Mouse (Mus musculus) intestine, embryonic 16.5 days (tissue): Measurements from ENCODE around the gene Dync2li1. TPM values are rescaled to one million over a fixed set of nuclear protein-coding genes. Genes with fewer than 3 reads are reported as not detected.

Experiments
- ATAC-seq: fragments of 200-750 bp; cut with Nextera tagmentation; 2 replicates; pipeline ENCODE4 v1.8.0; 2017; ENCODE audit warnings: moderate TSS enrichment, moderate library complexity
- H3K27ac ChIP-seq: fragments of 300-500 bp; sonication (generic); 2 replicates; pipeline ENCODE4 v1.5.1; 2014; ENCODE audit warnings: mild to moderate bottlenecking, low read length
- H3K27me3 ChIP-seq: fragments of 300-500 bp; sonication (generic); replicated peaks from 2 replicates; pipeline ENCODE4 v1.6.1; 2014; ENCODE audit warnings: low read length, control low read depth, mixed read lengths; ENCODE audit not compliant: control insufficient read depth, insufficient read depth
- H3K36me3 ChIP-seq: fragments of 300-500 bp; sonication (generic); 2 replicates; pipeline ENCODE4 v1.6.1; 2014; ENCODE audit warnings: low read length, control low read depth; ENCODE audit not compliant: control insufficient read depth, insufficient read depth
- H3K4me1 ChIP-seq: fragments of 300-500 bp; sonication (generic); 2 replicates; pipeline ENCODE4 v1.6.1; 2014; ENCODE audit warnings: low read length, control low read depth, mixed read lengths; ENCODE audit not compliant: control insufficient read depth, insufficient read depth
- H3K4me2 ChIP-seq: fragments of 300-500 bp; sonication (generic); 2 replicates; pipeline ENCODE4 v1.6.1; 2014; ENCODE audit warnings: low read depth, low read length, control low read depth
- H3K4me3 ChIP-seq: fragments of 300-500 bp; sonication (generic); 2 replicates; pipeline ENCODE4 v1.5.1; 2014; ENCODE audit warnings: mild to moderate bottlenecking, low read length
- H3K9ac ChIP-seq: fragments of 300-500 bp; sonication (generic); 2 replicates; pipeline ENCODE4 v1.6.1; 2014; ENCODE audit warnings: low read depth, low read length
- H3K9me3 ChIP-seq: fragments of 300-500 bp; sonication (generic); 2 replicates; pipeline ENCODE4 v1.6.1; 2016; ENCODE audit warnings: low read length, control low read depth; ENCODE audit not compliant: control insufficient read depth
- WGBS: fragments of 180-500 bp; shearing (Covaris S2); extraction: QIAGEN DNeasy Blood & Tissue Kit; methylation state at CpG from one replicate; pipeline ENCODE4 v1.1.7; 2014; 5-methylcytosine and 5-hydroxymethylcytosine counted together
- polyA plus RNA-seq: library from polyadenylated mRNA; unstranded; fragments of >200 nt; fragmentation: Nextera tagmentation; extraction: Ambion mirVana; gene quantifications from 2 replicates; pipeline ENCODE4 v1.2.1, GENCODE M21; 2015

The Dync2li1 gene
- polyA plus RNA-seq, 1 experiment from 2014 or later: 20.1 TPM

- H3K36me3 ChIP-seq: no peaks in the 10 kb centered on the region
- no peak overlapping the region for H3K4me3 ChIP-seq
- peak overlapping the region; percentile 61; the same call in 1 of the 2 replicates for H3K27ac ChIP-seq
- WGBS: 45% methylated on average over 10 of the region's 10 CpGs
- no peak overlapping the region for H3K9ac ChIP-seq
- no peaks in the 10 kb centered on the region for H3K27me3 ChIP-seq
- H3K4me1 ChIP-seq: peaks cover 20% of the 10 kb centered on the region
- no peak overlapping the region for H3K4me2 ChIP-seq
- ATAC-seq: 0 out of 2 replicates have a peak, but pooled peaks have one; percentile 13
- H3K9me3 ChIP-seq: no peaks in the 10 kb centered on the region
These were observed 38.8 kb downstream of the Dync2li1 start for GRCm38 (mm10) chr17:84665053-84665452.

GRCm38 (mm10) chr17:84665691-84666090 lies 39.4 kb downstream of the Dync2li1 start:
- H3K36me3 ChIP-seq: no peaks in the 10 kb centered on the region
- peak overlapping the region; percentile 78 for H3K27ac ChIP-seq
- ATAC-seq: peak; percentile 87

GRCm38 (mm10) chr17:84667848-84668247 lies 41.6 kb downstream of the Dync2li1 start:
- ATAC-seq: no peak
- no peak overlapping the region for H3K27ac ChIP-seq
- WGBS: 80% methylated on average over 3 of the region's 3 CpGs
- H3K9ac ChIP-seq: no peak overlapping the region
- H3K4me2 ChIP-seq: no peak overlapping the region
- H3K4me3 ChIP-seq: no peak overlapping the region
- H3K36me3 ChIP-seq: no peaks in the 10 kb centered on the region
- H3K9me3 ChIP-seq: no peaks in the 10 kb centered on the region
- peaks cover 21% of the 10 kb centered on the region for H3K4me1 ChIP-seq
- H3K27me3 ChIP-seq: no peaks in the 10 kb centered on the region

More at GRCm38 (mm10) chr17:84665691-84666090, 39.4 kb downstream of the Dync2li1 start:
- Histone ChIP-seq H3K4me2 (peak overlapping the region; percentile 45), H3K9ac (peak overlapping the region; percentile 59), H3K4me3 (no peak overlapping the region), H3K9me3 (no peaks in the 10 kb centered on the region), H3K4me1 (peaks cover 20% of the 10 kb centered on the region), H3K27me3 (no peaks in the 10 kb centered on the region)
- 23% methylated on average over 9 of the region's 9 CpGs for WGBS

GRCm38 (mm10) chr17:84672376-84673369 lies 46.4 kb downstream of the Dync2li1 start:
- Histone ChIP-seq H3K4me2 (peak overlapping the region; percentile 35), H3K27ac (peak overlapping the region; percentile 89), H3K27me3 (no peaks in the 10 kb centered on the region), H3K4me1 (peaks cover 12% of the 10 kb centered on the region), H3K4me3 (peak overlapping the region; percentile 9), H3K36me3 (no peaks in the 10 kb centered on the region), H3K9me3 (no peaks in the 10 kb centered on the region), H3K9ac (peak overlapping the region; percentile 26; the same call in 1 of the 2 replicates)
- 57% methylated on average over 16 of the region's 16 CpGs for WGBS
- peak; percentile 97 for ATAC-seq

- Histone ChIP-seq H3K27me3 (no peaks in the 10 kb centered on the region), H3K9ac (no peak overlapping the region), H3K4me3 (no peak overlapping the region), H3K9me3 (no peaks in the 10 kb centered on the region), H3K27ac (no peak overlapping the region), H3K4me2 (no peak overlapping the region), H3K4me1 (peaks cover 12% of the 10 kb centered on the region), H3K36me3 (no peaks in the 10 kb centered on the region)
- no peak for ATAC-seq
- WGBS: 53% methylated on average over 7 of the region's 7 CpGs
These were observed 47.8 kb downstream of the Dync2li1 start for GRCm38 (mm10) chr17:84674048-84674447.

- Histone ChIP-seq H3K36me3 (no peaks in the 10 kb centered on the region), H3K4me1 (peaks cover 12% of the 10 kb centered on the region), H3K4me2 (no peak overlapping the region), H3K4me3 (no peak overlapping the region), H3K9me3 (no peaks in the 10 kb centered on the region), H3K9ac (no peak overlapping the region), H3K27me3 (no peaks in the 10 kb centered on the region), H3K27ac (no peak overlapping the region)
- WGBS: 65% methylated on average over 4 of the region's 4 CpGs
- ATAC-seq: no peak
These were observed 48.9 kb downstream of the Dync2li1 start for GRCm38 (mm10) chr17:84675204-84675603.

- no peak for ATAC-seq
- Histone ChIP-seq H3K4me2 (peak within 1 kb of the TSS; percentile 61), H3K4me1 (peaks cover 12% of the 10 kb centered on the region), H3K4me3 (peak within 1 kb of the TSS; percentile 37), H3K9me3 (no peaks in the 10 kb centered on the region), H3K27ac (no peak within 1 kb of the TSS), H3K36me3 (no peaks in the 10 kb centered on the region), H3K9ac (peak within 1 kb of the TSS; percentile 34), H3K27me3 (no peaks in the 10 kb centered on the region)
- WGBS: 2% methylated on average over 24 of the region's 24 CpGs
These were observed 49.7 kb downstream of the Dync2li1 start, which contains the start of gene Abcg8 for GRCm38 (mm10) chr17:84675951-84676366. Gene Abcg8, plus strand, starts transcription at chr17:84676302.

- 80% methylated on average over 11 of the region's 11 CpGs for WGBS
These were observed 51.3 kb downstream of the Dync2li1 start for GRCm38 (mm10) chr17:84677595-84677994.

GRCm38 (mm10) chr17:84681670-84682069 lies 55.4 kb downstream of the Dync2li1 start:
- no peaks in the 10 kb centered on the region for H3K27me3 ChIP-seq
- H3K36me3 ChIP-seq: no peaks in the 10 kb centered on the region
- 86% methylated on average over 3 of the region's 3 CpGs for WGBS
- H3K4me2 ChIP-seq: no peak overlapping the region
- H3K4me3 ChIP-seq: no peak overlapping the region
- H3K27ac ChIP-seq: no peak overlapping the region
- no peaks in the 10 kb centered on the region for H3K9me3 ChIP-seq
- H3K4me1 ChIP-seq: peaks cover 14% of the 10 kb centered on the region
- H3K9ac ChIP-seq: no peak overlapping the region
- ATAC-seq: no peak

More at GRCm38 (mm10) chr17:84677595-84677994, 51.3 kb downstream of the Dync2li1 start:
- Histone ChIP-seq H3K9ac (no peak overlapping the region), H3K27me3 (no peaks in the 10 kb centered on the region), H3K36me3 (no peaks in the 10 kb centered on the region), H3K27ac (no peak overlapping the region), H3K4me1 (peaks cover 8% of the 10 kb centered on the region), H3K4me3 (no peak overlapping the region), H3K9me3 (no peaks in the 10 kb centered on the region), H3K4me2 (no peak overlapping the region)
- ATAC-seq: no peak
